ENCODE assay signal across 14 mouse cellular contexts in genomic region chr19:21796333-21796732, GRCm38 (mm10).
"Had no signal": no experiment of that assay in that cellular context is flagged by ENCODE, and none has a peak within 500 bp of the region (broad histone marks: within the 10 kb centered on the region; RNA-seq: fewer than 3 reads in every experiment).

No protein-coding gene starts in this region.

- DNase-seq: lung, adult 18-20 months; lung, embryonic 14.5 days; lung, postnatal 14 days; lung, postnatal 4 days; retina, postnatal 1 day; right cerebral cortex, adult 18-20 months; right cerebral cortex, postnatal 25 days; right cerebral cortex, postnatal 4 days; spleen, adult 18-20 months; thymus, adult 2 months; thymus, postnatal 14 days; thymus, postnatal 36 days had no signal

- ATAC-seq: liver, embryonic 12.5 days; midbrain, embryonic 15.5 days had no signal
